Mouse (Mus musculus) lung, postnatal 14 days (tissue): Measurements from ENCODE around the gene Vmn2r60.
"Not testable (repeated sequence)": the region's sequence is repeated elsewhere in the genome, so short reads cannot be mapped to it uniquely, and the experiment has no call there.

Experiments
- DNase-seq: peaks from one replicate; pipeline ENCODE4 v3.0.0; 2021

Vmn2r60 gene

DNA sequence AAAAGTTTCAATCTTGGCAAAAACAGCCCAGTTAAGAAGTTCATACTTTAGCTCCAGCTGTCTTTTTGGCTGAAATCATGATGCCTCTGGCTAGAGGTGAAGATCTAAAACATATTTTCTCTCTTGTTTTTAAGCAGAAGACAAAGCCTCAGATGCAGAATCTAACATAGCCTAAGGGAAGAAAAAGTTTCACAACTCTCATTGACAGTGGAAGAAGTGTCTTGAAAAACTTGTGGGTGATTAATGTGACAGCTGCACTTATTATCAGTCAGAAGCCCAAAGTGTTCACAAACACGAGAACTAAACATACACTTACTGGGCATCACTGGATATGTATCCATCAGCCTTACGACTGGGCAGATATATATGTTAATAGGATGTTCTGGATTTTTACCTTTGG, at the start of gene Vmn2r60:
Gene Vmn2r60, plus strand, starts transcription at position 301 of the 400 bp plus-strand sequence.
- DNase-seq = no peak

DNA sequence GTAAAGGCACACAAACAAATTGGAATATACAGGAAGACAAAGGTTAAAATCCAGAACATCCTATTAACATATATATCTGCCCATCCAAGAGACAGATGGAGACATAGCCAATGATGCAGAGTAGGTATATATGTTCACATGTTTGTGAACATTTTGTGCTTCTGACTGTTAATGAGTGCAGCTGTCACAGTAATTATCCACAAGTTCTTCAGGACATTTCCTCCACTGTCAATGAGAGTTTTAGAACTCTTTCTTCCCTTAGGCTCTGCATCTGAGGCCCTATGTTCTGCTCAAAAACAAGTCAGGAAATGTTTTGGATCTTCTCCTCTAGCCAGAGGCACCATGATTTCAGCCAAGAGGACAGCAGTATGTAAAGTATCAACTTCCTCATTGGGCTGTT, 48.6 kb upstream of the Vmn2r60 start, which contains the start of gene Vmn2r59:
Gene Vmn2r59, minus strand, starts transcription at position 101 of the 400 bp plus-strand sequence.
- no peak for DNase-seq

DNA sequence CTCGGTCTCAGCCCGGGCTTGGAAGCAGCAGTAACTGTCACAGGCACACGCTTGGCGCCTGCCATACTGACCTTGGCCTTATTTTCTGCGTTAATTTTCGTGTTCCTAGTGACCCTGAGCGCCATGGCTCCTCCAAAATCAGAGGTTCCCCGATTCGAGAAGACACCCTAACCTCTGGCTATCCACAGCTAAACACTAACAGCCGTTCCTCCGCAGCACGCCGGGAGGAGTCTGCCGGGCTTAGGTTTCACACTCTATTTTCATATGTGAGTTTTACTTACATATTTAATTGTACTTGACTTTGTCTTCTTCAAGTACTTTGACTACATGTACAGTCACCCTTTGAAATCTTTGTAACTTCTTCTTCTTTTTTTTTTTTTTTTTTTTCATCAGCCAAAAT, 509 bp upstream of the Vmn2r60 start:
- DNase-seq = not testable (repeated sequence)
